Mouse (Mus musculus): Measurements from ENCODE around the gene Ackr4.

The Ackr4 gene

DNA sequence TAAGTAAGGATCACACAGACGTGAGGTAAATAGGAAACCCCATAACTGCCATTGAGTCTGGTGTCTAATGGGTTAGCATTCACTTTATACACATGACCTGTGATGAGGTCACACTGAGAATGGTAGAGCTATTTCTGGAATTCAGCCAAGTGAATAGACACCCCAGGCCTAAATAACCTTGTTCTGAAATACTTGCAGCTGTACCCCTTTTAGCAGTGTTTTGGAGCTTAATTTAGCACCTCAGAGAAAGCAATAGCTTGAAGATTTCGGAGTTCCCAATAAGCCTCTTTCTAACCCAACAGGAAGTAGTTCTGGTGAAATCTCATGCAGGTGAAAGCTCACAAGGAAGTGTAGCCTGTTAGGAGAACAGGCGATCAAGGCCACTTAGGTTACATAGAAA is at the start of gene Ackr4:
Gene Ackr4 (minus strand): TSS at position 101 of the 400 bp plus-strand sequence.
- DNase-seq (ENCODE audit: low spot score in 2 of 2), result no peak

DNA sequence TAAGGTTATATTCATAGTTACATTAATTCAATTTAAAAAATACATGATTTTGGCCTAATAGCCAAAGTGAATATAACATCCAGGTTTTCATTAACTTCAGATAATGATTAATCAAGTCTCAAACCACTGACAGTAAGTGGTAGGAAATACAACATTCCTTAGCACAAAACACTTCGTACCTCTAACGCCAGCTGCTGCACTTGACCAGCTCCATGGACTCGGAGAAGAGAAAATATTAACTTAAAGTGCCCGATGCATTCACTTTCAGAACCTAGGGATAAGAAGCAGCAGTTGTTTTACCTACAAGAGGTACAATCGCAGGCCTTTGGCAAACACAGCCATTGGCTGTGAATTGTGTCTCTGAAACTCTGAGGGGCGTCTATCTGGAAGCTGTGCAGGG is 45.6 kb upstream of the Ackr4 start:
- DNase-seq (ENCODE audit: low spot score in 2 of 2), result no peak

DNA sequence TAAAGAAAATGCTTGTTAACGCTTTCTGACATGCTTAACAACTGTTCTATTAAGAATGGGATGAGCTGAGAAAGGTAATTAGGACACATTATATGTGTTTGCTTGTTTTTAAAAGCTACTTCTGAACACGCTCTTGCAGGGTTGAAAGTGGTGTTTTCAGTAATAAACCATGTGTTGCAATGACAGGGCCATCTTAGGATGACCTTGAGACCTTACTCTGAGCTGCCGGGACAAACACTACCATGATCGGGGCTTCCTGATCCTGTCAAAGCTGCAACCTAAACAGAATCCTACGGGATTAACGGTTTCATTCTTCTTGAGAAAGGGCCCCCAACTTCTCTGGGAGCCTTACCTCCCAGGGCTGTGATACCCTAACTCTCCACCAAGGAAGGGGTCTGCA is 44.9 kb upstream of the Ackr4 start:
- no peak for DNase-seq (ENCODE audit: low spot score in 2 of 2)

DNA sequence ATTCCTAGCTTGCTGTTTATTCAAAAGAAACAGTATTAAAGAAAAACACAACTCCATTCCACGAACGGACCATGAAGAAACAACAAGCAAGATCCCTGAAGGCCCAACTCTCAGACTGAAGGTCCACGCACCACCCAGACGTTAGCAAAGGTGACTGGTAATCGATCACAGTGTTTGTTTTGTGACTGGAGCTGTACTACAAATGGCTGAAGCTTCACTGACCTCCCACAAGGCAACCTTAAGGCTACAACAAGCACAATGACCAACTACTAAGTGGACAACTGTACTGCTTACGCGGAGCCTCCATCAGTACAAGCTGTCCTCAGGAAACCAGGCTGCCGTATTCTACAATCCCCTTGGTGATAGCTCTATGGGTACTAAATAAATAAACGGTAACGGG is 43.3 kb upstream of the Ackr4 start:
- no peak for DNase-seq (ENCODE audit: low spot score in 2 of 2)

DNA sequence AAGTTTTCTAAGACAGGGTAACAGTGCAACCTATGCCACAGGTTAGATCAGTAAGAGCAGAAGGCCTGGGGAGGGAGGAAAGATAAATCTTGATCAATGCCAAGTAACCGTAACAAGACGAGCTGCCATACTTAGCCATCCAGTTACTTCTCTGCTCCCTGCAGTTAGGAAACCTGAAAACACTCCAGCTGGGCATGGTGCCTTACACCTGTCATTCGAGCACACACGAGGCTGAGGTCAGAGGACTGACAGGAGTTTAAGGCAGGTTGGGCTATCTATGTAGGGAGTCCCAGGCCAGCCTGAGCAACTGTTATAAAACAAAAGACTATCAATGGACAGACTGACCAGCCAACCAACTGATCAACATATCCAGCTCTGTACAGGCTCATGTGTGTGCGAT is 39.2 kb upstream of the Ackr4 start:
- no peak for DNase-seq (ENCODE audit: low spot score in 2 of 2)

DNA sequence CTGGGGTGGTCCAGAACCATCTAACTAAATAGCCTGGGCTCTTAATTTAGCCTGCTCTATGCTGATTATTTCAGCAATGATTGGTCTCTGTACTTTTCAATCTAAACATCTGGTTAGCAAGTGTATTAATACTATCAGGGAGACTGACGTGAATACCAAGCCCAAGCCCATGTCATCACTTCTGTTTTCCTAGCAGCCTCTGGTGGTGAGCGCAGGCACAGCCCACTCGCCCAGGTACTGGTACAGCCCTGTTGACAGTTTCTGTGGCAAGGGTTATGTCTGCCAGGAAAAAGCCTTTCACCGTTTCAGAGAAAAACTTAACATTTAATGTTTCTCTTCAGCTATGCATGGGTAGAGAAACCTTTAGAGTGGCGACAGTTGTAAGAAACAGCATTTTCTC is 37.5 kb upstream of the Ackr4 start:
- no peak for DNase-seq (ENCODE audit: low spot score in 2 of 2)

DNA sequence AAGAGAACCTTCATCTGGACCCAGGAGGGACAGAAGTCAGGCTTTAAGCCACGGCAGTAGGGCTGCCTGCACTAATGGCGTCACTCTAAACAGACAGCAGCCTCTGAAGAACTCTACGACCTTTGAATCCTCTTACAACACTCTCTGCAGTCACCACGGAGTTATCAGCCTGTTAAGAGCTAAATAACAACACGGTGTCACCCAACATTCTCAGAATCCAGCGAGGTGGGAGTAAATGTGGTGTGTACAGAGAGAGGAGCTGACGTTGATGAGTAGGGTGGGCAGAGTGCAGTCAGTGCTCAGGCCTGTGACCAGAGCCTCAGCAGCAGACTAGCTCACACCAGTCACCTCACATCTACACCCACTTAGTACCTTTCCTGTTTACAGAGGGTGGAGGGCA is 34.4 kb upstream of the Ackr4 start:
- no peak for DNase-seq (ENCODE audit: low spot score in 2 of 2)

DNA sequence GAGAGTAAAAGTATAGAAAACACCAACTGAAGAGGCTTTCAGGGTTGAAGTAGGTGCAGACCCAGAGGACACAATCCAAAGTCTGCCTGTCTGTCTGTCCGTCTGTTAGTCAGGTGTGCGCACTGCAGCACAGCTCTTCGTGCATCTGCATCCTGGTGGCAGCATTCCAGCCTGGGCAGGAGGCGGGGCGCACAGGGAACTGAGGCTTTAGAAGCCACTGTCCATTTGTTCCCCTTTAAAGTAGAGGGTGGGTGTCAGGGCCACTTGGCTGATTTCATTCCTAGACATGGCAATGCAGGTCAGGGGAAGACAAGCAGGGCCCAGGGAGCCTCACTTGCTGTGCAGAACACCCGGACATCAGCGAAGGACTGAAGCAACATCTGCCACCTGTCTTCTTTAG is 30.6 kb upstream of the Ackr4 start:
- DNase-seq (ENCODE audit: low spot score in 2 of 2), result no peak

DNA sequence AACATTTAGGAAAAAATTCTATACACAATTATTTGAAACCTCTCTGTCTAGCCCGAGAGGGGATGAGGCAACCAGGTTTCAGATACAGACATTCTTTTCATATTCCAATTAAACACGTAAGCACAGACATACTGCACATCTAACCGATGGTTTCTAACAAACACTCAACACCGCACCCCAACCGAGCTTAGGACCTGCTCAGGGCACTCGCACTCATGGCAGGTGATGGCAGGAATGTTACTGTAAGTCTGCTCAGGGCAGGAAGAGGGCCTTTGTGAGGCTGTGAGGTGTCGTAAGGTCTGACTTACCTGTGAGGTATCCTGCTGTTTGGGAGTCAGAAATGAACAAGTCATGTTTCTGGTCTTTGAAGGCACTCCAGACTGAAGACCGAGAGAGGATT is 29.8 kb upstream of the Ackr4 start:
- DNase-seq (ENCODE audit: low spot score in 2 of 2), result no peak

DNA sequence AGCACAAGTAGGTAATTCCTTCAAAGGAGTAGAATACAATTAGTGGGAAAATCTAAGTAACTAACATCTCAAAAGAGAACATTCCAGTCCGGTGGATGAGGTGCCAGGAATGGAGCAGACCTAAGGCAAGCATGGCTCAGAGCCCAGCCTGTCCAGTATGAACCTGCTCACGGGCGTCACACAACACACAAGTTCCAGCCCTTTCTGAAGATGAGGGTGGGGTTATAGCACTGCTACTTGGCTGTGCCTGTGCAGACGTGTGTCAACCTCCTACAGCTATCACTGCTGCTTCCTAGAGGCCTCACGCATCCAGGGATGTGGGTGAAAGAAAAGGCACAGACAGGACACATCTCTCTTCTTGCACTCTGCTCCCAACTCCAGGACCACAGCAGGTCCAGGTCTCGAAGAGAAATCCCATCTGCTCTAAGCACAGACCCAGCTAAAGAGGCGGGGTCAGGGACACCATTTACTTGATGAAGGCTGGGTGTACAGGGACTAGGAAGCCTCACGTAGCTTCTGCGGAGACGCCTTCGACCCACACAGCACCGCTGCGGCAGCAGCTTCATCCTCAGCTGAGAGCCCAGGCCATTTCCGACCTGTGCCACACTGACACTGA is 28.5 kb upstream of the Ackr4 start:
- no peak for DNase-seq (ENCODE audit: low spot score in 2 of 2)

DNA sequence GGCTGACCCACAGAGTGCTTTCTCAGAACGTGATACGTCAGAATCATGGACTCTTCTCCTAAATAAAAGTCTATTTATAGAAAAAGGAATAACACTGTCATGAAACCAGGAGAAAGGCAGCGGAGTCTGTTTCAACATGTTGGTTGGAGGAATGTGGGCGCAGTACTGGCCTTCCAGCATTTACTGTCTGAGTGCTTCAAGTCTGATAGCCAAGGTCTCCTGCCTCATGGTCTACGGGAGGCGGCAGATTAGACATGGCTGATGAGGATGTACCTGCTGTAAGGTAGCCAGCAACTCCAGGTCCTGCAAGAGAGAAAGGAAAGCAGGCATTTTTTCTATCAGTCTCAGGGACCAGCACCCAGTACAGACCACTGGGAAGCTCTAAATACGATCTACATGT is 25.4 kb upstream of the Ackr4 start:
- no peak for DNase-seq (ENCODE audit: low spot score in 2 of 2)

DNA sequence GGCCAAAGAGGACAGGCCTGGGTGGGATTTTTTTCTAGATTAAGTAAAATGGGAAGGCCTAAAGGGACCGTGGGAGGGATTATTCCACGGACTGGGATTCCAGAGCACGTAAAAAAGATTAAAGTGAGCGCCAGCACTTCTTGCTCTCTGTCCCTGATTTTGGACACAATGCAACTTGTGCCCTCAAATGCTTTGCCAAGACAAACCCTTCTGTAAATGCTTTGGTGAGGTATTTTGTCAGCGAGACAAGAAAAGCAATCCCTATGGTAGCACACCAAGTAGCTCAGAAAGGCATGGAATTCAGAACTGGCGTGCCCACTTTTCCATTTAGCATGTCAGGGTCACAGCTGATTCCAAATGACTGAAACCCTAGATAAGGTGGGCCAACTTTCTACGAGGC is 22.2 kb upstream of the Ackr4 start:
- DNase-seq (ENCODE audit: low spot score in 2 of 2), result no peak

DNA sequence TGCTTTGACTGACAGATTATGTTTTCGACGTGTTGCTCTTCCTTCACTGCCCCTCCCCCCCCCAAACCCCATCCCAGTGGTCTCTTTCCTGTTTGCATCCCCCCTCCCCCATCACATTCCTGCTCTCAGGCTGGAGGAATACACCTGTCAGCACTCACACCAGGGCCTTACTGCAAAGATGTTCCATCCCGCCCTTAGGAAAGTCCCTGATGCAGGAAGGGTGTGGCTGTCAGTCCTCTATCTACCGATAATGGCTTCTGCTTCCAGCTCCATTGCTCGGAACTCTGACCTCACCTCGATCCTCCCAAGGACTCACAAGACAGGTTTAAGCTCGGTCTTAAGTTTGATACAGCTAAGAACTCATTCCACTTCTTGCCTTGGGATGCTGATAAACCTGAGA is 19.9 kb upstream of the Ackr4 start:
- DNase-seq (ENCODE audit: low spot score in 2 of 2), result no peak

DNA sequence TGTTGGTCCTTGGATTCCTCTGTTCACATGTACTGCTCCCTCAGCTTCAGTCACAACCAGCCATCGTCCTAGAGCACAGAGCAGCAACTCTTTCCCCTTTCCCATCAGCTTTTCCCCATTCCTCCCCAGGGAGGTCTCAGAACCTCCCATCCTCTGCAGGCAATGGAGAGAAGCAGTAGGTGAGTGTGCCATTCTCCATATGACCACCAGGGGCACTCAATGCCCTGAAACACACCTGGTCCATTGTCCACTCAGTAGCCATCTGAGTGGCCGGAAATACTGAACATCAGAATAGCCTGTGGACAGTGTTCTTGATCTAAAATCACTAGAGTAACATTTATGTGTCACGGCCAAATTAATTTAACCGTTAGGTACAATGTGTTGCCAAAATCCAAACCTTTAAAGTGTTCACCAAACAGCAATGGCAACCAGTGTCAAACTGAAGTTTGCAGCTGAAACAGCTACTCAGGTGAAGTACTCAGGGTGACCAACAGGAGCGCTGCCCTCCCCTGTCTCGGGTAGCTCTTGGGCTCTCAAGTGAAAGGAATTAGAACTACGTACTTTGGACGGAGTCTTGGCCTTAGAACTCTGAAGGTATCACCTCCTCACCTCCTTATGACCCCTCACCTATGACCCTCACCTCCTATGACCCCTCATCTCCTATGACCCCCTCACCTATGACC is 17.7 kb upstream of the Ackr4 start:
- no peak for DNase-seq (ENCODE audit: low spot score in 2 of 2)

DNA sequence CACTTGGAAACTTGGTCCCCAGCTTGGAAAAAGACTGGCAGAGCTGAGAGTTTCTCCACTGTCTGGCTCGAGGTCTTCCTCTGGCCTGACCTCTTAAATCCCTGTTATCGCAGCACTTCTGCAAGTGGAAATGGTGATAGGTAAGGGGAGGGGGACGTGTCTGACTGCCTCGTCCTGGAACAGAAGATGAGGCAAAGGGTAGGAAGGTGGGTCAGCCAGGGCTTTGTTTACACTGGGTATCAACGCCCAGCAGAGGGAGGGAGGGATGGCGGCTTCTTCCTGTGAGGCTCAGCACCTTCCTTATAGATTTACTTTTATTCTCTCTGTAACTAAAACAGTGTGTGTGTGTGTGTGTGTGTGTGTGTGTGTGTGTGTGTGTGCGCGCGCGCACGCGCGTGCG is 16.1 kb upstream of the Ackr4 start:
- DNase-seq (ENCODE audit: low spot score in 2 of 2), result no peak

DNA sequence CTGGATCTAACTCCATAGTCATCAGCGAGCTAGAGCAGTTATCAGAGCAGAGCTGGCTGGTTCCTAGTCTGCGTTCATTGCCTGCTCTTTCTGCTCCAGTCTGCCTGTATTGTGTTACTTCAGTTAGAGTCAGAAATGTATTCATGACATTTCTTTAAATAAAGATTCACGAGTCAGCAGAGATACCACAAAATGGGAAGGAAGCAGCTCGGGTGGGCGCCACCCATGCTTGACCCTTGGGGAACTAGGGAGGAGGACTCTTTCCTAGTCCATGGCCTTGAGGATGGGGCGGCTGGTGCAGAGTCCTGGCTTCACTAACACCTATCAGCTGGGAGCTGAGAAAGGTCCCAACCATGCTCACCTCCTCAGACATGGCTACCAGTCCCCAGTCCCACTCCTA is 13.6 kb upstream of the Ackr4 start:
- no peak for DNase-seq (ENCODE audit: low spot score in 2 of 2)

DNA sequence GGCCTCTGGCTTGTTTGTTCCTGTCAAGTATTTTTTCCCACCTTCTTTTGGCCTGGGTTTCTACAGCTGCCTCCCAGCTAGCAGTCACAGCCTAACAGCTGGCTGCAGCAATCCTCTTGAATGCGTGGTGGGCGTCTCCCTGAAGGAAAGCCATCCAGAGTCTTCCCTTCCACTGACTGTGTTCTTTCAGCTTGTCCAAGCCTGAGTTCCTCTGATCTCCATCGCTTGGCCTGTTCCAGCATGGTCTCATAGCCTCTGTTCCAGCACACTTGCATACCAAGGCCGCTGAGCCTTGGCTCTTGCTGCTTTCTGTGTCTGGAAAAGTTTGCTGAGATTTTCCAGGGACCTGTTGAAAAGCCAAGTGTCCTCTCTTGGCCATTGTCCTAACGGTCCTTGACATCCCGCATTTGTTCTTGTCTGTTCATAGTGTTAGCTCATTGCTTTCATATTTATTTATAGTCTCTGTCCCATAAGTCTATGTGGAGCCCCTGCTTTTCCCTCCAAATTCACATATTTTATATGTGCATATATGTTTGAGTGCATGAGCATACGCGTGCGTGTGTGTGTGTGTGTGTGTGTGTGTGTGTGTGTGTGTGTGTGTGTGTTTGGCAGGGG is 3.5 kb upstream of the Ackr4 start:
- no peak for DNase-seq (ENCODE audit: low spot score in 2 of 2)

DNA sequence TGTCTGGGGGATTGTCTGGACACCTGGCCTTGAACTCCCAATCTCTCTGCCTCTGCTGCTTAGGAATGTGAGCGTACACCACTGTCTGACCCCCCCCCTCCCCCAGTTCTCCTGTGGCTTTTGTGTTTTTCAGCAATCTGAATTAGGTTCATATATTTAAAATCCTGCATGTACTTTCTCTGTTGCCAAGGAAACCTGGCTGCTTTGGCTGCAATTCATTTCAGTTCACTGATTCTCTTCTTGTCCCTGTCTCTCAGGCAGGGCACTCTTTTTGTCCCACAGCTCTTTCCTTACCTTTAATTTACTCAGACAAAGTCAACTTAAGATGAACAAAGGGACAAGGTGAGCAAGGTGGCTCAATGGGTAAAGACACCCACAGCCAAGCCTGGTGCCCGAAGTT is 1.4 kb upstream of the Ackr4 start:
- no peak for DNase-seq (ENCODE audit: low spot score in 2 of 2)

DNA sequence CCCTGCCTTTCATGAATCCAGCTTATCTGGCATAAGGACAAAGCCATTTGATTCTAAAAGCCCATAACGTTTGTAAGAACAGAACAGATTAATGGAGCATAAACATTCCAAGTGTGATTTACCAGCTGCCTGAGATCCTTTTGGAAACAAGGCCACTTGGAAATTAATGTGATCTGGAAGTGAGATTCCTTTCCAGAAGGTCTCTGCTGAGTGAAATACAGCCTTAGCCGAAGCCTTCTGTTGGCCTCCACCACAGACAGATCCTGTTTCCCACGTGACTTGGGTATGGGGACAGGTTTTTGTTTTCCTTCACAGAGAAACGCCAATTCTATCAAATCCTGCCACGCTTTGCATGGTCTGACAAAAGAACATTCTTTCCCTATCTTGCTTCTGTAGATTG is 3.1 kb downstream of the Ackr4 start:
- DNase-seq (ENCODE audit: low spot score in 2 of 2), result no peak

DNA sequence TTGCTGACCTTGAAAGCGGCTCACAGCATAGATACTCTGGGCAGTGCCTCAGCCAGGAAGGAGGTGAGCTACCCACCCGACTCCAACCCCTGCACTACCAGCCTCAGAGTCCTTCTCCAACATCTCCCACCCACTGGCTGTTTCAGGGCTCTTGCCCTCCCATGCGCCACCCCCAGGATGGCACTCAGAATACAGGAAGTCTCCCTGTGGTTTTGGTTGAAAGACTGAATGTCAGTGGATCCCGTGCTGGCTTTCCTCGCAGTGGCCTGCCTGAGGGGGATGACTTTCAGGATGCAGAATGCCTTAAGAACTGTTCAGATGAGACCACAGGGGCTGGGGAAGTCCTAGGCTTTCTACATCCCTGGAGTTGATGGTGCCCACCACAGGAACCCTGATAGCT is 3.6 kb downstream of the Ackr4 start:
- DNase-seq (ENCODE audit: low spot score in 2 of 2), result no peak

DNA sequence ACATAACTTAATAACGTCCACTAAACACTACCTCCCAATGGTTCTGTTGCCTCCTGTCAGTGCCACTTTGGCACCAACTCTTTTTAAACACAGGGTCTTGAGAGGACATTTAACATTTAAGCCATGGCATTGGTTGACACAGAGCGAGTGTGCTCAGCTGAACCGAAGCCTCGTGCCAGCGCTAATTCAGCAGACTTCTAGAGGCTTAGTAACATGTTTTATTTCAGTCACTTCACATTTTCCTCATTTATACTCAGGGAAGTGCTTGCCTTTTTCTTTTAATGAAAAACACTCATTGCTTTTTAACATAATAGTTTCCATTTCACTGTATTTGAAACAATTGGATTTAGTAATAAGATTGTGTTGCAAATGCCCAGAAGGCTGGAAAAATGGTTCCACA is 17.6 kb downstream of the Ackr4 start:
- no peak for DNase-seq (ENCODE audit: low spot score in 2 of 2)

DNA sequence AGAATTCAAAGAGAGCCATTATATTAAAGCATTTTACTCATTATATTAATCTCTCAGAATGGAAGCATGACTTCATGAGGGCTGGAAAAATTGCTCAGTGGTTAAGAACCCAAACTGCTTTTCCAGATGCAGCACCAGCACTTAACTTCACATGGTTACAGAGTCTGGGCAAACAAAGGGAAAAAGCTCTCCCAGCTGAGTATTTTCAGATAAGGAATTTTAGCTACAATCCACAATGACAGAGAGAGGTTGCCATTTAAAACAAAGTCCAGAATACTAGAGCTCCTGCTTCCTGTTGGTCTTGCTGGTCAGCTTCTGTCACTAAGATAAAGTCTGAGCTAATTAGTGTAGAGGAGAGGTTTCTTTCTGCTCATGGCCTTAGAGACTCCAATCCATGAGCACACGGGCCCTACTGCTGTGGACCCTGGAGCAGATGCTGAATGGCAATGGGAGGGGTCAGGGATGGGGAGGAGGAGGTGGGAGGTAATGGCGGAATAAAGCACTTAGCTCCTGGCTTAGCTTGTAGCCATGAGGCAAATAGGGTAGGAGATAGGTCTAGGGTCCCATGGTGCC is 18.1 kb downstream of the Ackr4 start:
- no peak for DNase-seq (ENCODE audit: low spot score in 2 of 2)

DNA sequence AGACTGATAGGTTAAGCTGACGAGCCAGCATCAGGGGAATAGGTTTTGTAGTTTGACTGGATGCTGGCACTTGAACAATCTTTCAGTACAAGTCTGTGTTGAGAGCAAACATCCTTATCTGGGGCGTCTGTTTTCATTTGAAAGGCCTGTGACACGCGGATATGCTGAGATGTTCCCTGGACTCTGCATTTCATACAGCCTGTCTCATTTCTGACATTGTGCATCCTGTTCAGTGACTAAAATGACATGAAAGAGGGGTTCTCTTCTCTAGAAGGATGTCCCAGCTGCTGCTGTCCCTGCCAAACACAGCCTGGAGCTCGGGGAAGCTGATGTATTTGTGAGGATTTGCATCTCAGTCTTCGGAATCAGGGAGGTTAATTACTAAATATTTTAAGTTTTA is 19.3 kb downstream of the Ackr4 start:
- no peak for DNase-seq (ENCODE audit: low spot score in 2 of 2)
